Mouse (Mus musculus) urinary bladder, postnatal 36 days (tissue): Measurements from ENCODE around the gene Nek11.
"Not testable (repeated sequence)": the region's sequence is repeated elsewhere in the genome, so short reads cannot be mapped to it uniquely, and the experiment has no call there.

Experiments
- DNase-seq, 2 experiments: peaks; one replicate each; pipeline ENCODE4 v3.0.0; 2022; ENCODE audit warnings: low spot score in 2 of 2, mixed read lengths in 1 of 2

Nek11 gene

DNA sequence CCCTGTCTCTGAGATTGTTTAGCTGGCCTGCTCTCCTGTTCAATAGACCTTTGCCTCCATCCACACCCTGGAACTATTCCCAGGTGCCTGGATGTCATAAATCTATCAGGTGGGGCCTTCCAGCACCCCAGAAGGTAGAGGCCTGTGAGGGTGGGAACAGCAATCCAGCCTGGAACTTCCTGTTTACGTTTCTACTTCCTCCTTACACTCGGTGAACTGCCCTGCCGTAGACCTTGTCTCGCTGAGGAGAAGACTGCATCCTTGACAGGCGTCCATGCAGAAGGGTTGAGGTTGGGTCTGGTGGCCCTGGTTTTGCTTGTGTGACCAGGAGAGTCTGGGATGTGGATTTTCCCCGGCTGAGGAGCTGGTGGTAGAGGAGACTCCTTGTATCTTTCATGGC is 256.1 kb downstream of the Nek11 start:
- DNase-seq: no peak

DNA sequence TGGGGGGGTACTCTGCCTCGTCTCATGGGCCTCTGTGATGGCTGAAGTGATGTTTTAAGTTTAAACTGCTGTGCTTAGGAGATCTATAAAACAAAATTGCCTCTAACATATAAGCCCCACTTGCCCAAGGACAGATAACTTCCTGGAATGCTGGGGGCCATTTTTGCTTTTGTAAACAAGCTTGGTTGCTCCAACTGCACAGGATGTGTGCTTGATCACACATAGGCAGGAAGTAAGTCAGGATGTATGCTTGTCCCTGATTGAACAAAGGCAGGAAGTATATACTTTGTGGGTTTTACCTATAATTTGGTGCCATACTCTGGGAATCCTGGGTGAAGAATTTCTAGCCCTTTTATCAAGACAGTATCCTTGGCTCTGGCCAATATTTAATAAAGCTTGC is 258.9 kb downstream of the Nek11 start:
- DNase-seq: no peak

DNA sequence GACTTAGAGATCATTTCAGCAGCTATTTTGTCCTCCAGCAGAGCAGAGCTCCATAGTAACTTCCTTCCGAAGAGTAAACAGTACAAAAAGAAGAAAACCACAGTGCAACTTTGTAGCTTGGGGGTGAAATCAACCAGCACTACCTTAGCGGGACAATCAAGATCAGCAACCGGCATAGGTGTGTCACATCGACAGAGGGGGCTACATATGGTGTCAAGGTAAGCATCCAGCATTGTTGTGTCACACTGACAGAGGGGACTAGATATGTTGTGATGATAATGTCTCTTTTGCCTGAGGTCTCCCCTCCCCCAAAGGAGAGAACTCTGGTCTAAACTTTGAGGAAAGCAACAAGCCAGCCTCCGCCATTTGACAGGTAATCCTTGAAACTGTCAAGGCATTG is 260.8 kb downstream of the Nek11 start:
- no peak for DNase-seq

DNA sequence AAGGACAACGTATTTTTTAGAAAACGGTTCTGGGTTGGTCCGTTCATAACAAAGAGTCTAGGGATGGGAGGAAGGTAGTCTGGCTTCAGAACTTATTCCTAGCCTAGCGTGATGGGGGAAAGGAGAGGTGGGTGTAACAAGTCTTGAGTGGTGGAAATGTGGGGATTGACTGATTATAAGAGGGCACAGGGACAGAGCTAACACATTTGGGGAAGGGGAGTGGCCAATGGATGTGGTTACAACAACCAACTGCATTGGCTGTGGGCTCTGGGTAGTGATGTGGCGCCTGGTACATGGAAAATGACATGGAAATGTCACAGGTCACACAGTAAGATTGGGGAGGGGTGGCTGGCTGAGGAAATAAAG is 263.3 kb downstream of the Nek11 start:
- no peak for DNase-seq

DNA sequence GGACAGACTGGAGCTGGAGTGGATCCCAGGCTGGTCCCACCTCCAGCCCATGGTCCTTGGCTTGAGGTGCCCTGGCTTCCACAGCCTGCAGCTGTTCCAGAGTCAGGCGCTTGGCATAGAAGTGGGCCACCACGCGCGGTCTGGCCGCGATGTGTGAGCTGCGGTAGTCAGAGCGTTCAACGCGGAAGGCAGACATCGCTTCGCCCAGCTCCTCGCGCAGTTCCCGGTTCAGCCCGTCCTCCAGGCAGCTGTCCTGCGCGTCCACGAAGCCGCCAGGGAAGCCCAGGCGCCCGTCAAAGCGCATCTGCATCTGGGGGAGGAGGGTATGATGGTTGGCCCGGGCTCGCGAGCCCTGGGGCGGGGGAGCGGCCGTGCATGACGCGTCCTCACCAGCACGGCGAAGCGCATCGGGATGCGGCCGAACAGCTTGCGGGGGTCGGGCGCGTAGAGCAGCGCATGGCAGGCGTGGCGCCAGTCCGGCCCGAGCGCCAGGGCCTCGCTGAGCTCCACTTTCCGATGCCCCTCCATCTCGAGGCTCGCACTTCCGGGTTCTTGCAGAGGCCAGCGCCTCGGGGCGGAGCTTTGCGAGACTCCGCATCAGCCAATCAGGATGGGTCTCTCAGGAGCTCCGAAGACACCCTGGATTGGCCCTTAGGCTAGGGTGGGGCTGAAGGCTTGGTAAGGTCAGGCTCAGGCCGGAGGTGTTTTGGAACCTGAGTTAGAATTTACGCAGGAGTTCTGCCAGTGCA is 263.9 kb downstream of the Nek11 start, which contains the start of gene Nudt16:
Gene Nudt16, minus strand, starts transcription at position 572 of the 749 bp plus-strand sequence.
- DNase-seq: peak; percentile 86 to 92

DNA sequence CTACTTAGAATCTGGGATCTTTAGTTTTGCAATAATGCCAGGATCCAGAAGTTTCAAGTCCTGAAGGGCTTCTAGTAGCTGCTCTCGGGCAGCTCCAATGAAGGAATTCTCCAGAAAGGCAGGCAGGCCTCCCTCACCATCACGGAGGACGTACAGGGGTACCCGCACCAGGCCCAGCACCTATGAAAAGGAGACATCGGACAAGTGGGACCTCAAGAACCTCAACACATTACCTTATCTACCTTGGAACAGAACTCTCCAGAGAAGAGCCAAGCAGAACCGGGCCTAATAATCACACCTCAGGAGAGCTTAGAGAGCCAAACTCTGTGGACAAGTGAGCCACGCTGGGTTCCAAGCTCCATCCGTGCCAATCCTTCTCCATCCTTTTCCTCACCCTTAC is 265.0 kb downstream of the Nek11 start:
- no peak for DNase-seq

DNA sequence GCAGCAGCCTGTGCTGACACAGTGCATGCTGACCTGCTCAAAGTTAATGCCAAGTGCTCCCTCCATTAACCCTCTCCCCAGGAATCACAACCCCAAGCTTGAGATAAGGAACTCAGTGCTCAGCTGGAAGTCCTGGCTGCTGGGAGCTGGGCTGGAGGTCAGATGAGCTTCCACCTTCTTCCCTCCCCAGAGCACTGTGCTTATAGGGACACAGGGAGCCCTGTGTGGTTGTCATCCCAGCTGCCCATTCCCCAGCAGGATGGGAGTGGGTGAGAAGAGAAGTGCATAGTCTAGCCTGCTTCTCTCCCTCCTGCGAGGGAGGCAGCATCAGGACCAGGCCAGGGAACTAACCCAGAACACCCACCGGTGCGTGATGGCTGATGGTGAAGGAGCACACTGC is 270.1 kb downstream of the Nek11 start:
- DNase-seq: not testable (repeated sequence)
